Mouse (Mus musculus) liver, postnatal 0 days (tissue): ENCODE results near the gene Robo1.

ENCODE experiments used
- CTCF ChIP-seq: sonication (generic); IDR thresholded peaks from 2 replicates; pipeline ENCODE4 v1.5.1; 2016; ENCODE audit warnings: antibody characterized with exemption, low read depth
- EP300 ChIP-seq: IDR thresholded peaks from 2 replicates; pipeline ENCODE4 v1.6.1; 2016; ENCODE audit warnings: antibody characterized with exemption, low read depth, mild to moderate bottlenecking

DNA sequence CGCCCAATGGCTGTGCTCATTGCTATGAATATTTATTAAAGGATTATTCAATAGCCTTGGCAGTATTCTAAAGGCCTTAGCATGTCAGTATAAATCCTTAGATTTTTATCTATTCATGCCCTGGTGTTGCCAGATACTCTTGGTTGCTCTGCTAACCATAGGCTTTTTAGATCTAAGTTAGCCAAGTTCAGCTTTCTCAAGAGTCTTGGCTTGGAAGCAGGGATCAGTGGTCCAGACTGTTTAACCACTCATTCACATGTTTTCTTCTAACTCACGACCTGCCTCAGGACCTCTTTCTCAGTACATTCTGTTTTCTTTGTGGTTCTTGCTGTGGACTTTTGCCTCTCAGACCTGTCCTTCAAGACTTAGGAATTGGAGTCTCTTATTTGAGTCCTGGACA lies 400.4 kb downstream of the Robo1 start:
- no peak for TF ChIP-seq CTCF
- TF ChIP-seq EP300: no peak
